Mouse (Mus musculus): ENCODE measurements around the gene Bnc2. TPM values are rescaled to one million over a fixed set of nuclear protein-coding genes. Genes with fewer than 3 reads are reported as not detected.

The Bnc2 gene
- polyA plus RNA-seq, 1 experiment: 0.82 TPM

GRCm38 (mm10) chr4:84231251-84231650, 443.8 kb downstream of the Bnc2 start:
- TF ChIP-seq CTCF (IDR thresholded peaks at IDR 0.05; ENCODE audit: borderline replicate concordance, insufficient read depth, low read depth, low read length) (no peak), POLR2A (IDR thresholded peaks at IDR 0.05; ENCODE audit: borderline replicate concordance, insufficient read depth, low read length) (no peak)
- no peaks in the 10 kb centered on the region for H3K27me3 ChIP-seq (ENCODE audit: control insufficient read depth, insufficient read depth, low read length)
- DNase-seq: no peak
- 98% methylated on average over 2 of the region's 2 CpGs for WGBS
- no peaks in the 10 kb centered on the region for H3K4me1 ChIP-seq (ENCODE audit: control insufficient read depth, insufficient read depth, low read length)
- no peak overlapping the region for H3K27ac ChIP-seq (ENCODE audit: insufficient read depth, low read length)
- H3K4me3 ChIP-seq (replicated peaks; ENCODE audit: insufficient read depth, low read depth, low read length): no peak overlapping the region

- TF ChIP-seq POLR2A (IDR thresholded peaks at IDR 0.05; ENCODE audit: borderline replicate concordance, insufficient read depth, low read length) (no peak), CTCF (IDR thresholded peaks at IDR 0.05; ENCODE audit: borderline replicate concordance, insufficient read depth, low read depth, low read length) (no peak)
- DNase-seq: no peak
- H3K27ac ChIP-seq (ENCODE audit: insufficient read depth, low read length): no peak overlapping the region
- no peak overlapping the region for H3K4me3 ChIP-seq (replicated peaks; ENCODE audit: insufficient read depth, low read depth, low read length)
- no peaks in the 10 kb centered on the region for H3K4me1 ChIP-seq (ENCODE audit: control insufficient read depth, insufficient read depth, low read length)
- WGBS: 92% methylated on average over 10 of the region's 10 CpGs
- no peaks in the 10 kb centered on the region for H3K27me3 ChIP-seq (ENCODE audit: control insufficient read depth, insufficient read depth, low read length)
Measured at GRCm38 (mm10) chr4:84229189-84229960, 445.7 kb downstream of the Bnc2 start.

GRCm38 (mm10) chr4:84228551-84228950, 446.5 kb downstream of the Bnc2 start:
- DNase-seq: no peak
- TF ChIP-seq POLR2A (IDR thresholded peaks at IDR 0.05; ENCODE audit: borderline replicate concordance, insufficient read depth, low read length) (no peak), CTCF (IDR thresholded peaks at IDR 0.05; ENCODE audit: borderline replicate concordance, insufficient read depth, low read depth, low read length) (no peak)
- Histone ChIP-seq H3K4me1 (ENCODE audit: control insufficient read depth, insufficient read depth, low read length) (no peaks in the 10 kb centered on the region), H3K27ac (ENCODE audit: insufficient read depth, low read length) (no peak overlapping the region), H3K27me3 (ENCODE audit: control insufficient read depth, insufficient read depth, low read length) (no peaks in the 10 kb centered on the region), H3K4me3 (replicated peaks; ENCODE audit: insufficient read depth, low read depth, low read length) (no peak overlapping the region)
- 89% methylated on average over 5 of the region's 5 CpGs for WGBS

Other genes starting within 250 kb of the Bnc2 start
- gene Cntln, start 209.0 kb upstream of the Bnc2 start, polyA plus RNA-seq (2012; rRNA removed): 7.4 and 7.6 TPM in 2 replicates

Measured in cerebellum, adult 2 months (tissue).